Mouse (Mus musculus) CD4-positive, CD25-positive, alpha-beta regulatory T cell, adult 9 weeks (primary cell): Measurements from ENCODE around the gene Mettl27. TPM values are rescaled to one million over a fixed set of nuclear protein-coding genes. Genes with fewer than 3 reads are reported as not detected.

Source experiments
- polyA plus RNA-seq: library from polyadenylated mRNA; unstranded; fragments of 100-300 nt; shearing (Covaris generic); gene quantifications from one replicate; pipeline ENCODE4 v1.2.1, GENCODE M21; 2017

The Mettl27 gene
- 21.8 TPM for polyA plus RNA-seq

GRCm38 (mm10) chr5:134932179-134932902 is at the start of gene Mettl27:
Gene Mettl27 (plus strand): TSS chr5:134932368.

GRCm38 (mm10) chr5:134906633-134907032 is 25.5 kb upstream of the Mettl27 start, which contains the start of gene Tmem270:
Gene Tmem270 (minus strand): TSS chr5:134906733.

GRCm38 (mm10) chr5:134915311-134915710 is 16.9 kb upstream of the Mettl27 start, which contains the start of gene Cldn13:
Gene Cldn13 (minus strand): TSS chr5:134915526.

GRCm38 (mm10) chr5:134946857-134947255 is 14.7 kb downstream of the Mettl27 start, which contains the start of gene Cldn4:
Gene Cldn4 (minus strand): TSS chr5:134946934.

GRCm38 (mm10) chr5:134985633-134986297 is 53.6 kb downstream of the Mettl27 start, which contains the start of gene Cldn3:
Gene Cldn3 (plus strand): TSS chr5:134986214.

Other genes starting within 250 kb of the Mettl27 start
- gene Limk1, start 243.8 kb upstream of the Mettl27 start, polyA plus RNA-seq, result 10.4 TPM
- gene Eln, start 185.0 kb upstream of the Mettl27 start, polyA plus RNA-seq, result not detected
- not detected for gene Tmem270, start 25.6 kb upstream of the Mettl27 start, polyA plus RNA-seq
- gene Cldn13, start 16.8 kb upstream of the Mettl27 start, polyA plus RNA-seq, result not detected
- not detected for gene Cldn4, start 14.6 kb downstream of the Mettl27 start, polyA plus RNA-seq
- not detected for gene Cldn3, start 53.8 kb downstream of the Mettl27 start, polyA plus RNA-seq
- gene Abhd11, start 76.8 kb downstream of the Mettl27 start, polyA plus RNA-seq, result 101 TPM
- gene Stx1a, start 91.1 kb downstream of the Mettl27 start, polyA plus RNA-seq, result 14.9 TPM
- 24.1 TPM for gene Dnajc30, start 131.8 kb downstream of the Mettl27 start, polyA plus RNA-seq
- 114 TPM for gene Bud23, start 132.6 kb downstream of the Mettl27 start, polyA plus RNA-seq
- gene Vps37d, start 145.9 kb downstream of the Mettl27 start, polyA plus RNA-seq, result not detected
- 0.22 TPM for gene Mlxipl, start 157.5 kb downstream of the Mettl27 start, polyA plus RNA-seq
- 21.8 TPM for gene Tbl2, start 217.3 kb downstream of the Mettl27 start, polyA plus RNA-seq
- gene Bcl7b, start 235.9 kb downstream of the Mettl27 start, polyA plus RNA-seq, result 68.8 TPM